Mouse (Mus musculus) lung, postnatal 14 days (tissue): ENCODE data around the gene Usp17le.
"Not testable (repeated sequence)": the region's sequence is repeated elsewhere in the genome, so short reads cannot be mapped to it uniquely, and the experiment has no call there.

Experiments
- DNase-seq: peaks from one replicate; pipeline ENCODE4 v3.0.0; 2021

Usp17le gene

GRCm38 (mm10) chr7:104777370-104777769, at the start of gene Usp17le:
Usp17le (minus strand) TSS chr7:104777470.
- DNase-seq, result not testable (repeated sequence)

DNA sequence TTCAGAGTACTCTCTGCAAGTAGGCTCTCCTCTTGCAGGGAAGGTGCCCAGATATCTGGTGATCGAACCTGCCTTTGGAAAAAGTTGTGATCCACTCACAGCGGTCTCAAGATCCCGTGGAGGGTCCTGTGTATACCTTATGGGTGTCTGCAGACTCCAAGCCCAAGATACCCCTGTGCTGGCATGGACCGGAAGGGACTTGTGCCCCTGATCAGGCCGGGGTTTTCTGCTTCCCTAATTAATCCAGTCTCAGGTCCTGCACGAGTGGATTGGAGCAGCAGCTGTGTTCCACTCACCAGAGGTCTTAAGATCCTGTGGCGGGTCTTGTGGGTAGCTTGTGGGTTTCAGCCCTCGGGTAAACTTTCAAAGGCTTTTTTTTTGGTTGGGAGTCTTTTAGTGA, 33.1 kb upstream of the Usp17le start:
- DNase-seq, result not testable (repeated sequence)

GRCm38 (mm10) chr7:104790796-104791195, 13.5 kb upstream of the Usp17le start:
- DNase-seq, result no peak
